Mouse (Mus musculus) embryonic fibroblast, embryonic 13.5 days (primary cell): ENCODE measurements around the gene Il17rc.

Experiments
- CTCF ChIP-seq: IDR thresholded peaks from 2 replicates; pipeline ENCODE4 v1.5.1; 2011; ENCODE audit warnings: mild to moderate bottlenecking, control low read depth, low read length, moderate library complexity, borderline replicate concordance; ENCODE audit not compliant: insufficient read depth
- POLR2A ChIP-seq: IDR thresholded peaks from 2 replicates; pipeline ENCODE4 v1.6.1; 2011; ENCODE audit warnings: low read depth, mild to moderate bottlenecking, control low read depth, low read length, moderate library complexity

DNA sequence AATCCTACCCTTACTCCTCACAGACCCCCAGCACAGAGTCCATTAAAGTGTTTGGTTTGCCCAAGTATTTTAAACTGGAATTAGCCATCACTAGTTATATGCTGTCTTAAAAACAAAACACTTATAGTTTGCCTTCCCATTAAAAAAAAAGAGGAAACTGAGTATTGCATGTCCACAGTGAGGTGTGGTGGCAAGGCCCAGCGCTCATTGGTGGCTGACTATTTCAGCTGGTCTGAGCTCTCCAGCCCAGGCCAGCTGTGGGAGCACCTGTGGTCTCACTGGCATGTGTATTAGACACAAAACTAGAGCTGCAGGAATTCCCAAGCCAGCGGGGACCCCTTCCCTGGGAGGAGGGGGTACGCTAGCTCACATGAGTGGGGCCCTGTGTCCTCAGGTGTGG, 2.7 kb upstream of the Il17rc start:
- TF ChIP-seq POLR2A (no peak), CTCF (no peak)
